Mouse (Mus musculus) cerebellum, adult 9-10 months (tissue): ENCODE results near the gene Adam21.
"Not testable (repeated sequence)": the region's sequence is repeated elsewhere in the genome, so short reads cannot be mapped to it uniquely, and the experiment has no call there.

Source experiments
- DNase-seq: peaks from one replicate; pipeline ENCODE4 v3.0.0; 2022

Adam21 gene

DNA sequence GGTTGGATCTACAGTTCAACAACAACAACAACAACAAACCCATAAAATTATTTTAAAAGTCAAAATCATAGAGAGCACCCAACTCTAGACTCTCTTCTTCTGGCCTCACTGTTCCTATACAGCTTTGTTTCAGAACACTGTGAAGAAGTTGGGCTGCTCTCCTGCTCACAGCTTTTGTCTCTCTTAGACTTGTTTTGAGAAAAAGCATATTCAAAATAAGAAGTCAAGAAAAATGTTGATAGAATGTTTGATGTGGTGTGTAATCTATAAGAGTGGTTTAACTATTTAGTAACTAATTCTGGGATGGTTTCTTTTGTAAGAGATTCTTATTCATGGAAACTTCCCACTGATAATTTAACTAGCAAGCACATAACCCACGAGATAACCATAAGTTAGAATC, at the start of gene Adam21:
TSS of gene Adam21 (minus strand) at position 101 of the 400 bp plus-strand sequence.
- no peak for DNase-seq

DNA sequence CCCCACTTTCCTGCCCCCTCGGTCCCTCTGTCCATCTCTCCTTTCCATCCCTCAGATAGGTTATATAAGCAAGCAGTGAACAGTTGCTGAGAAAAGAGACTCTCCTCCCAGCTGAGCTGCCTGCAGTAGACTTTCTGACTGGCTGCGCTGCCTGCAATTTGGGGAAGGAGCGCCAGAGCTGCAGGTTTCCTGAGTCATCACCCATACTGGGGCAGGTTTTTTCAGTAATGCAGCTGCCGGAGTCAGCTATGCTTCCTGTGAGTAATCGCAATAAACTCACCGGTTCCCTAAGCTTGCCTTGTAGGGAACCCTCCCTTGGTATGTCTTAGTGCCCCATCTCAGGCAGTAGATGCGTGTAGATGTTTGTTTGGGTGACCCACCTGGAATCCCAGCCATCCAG, 48.7 kb upstream of the Adam21 start:
- DNase-seq: no peak

DNA sequence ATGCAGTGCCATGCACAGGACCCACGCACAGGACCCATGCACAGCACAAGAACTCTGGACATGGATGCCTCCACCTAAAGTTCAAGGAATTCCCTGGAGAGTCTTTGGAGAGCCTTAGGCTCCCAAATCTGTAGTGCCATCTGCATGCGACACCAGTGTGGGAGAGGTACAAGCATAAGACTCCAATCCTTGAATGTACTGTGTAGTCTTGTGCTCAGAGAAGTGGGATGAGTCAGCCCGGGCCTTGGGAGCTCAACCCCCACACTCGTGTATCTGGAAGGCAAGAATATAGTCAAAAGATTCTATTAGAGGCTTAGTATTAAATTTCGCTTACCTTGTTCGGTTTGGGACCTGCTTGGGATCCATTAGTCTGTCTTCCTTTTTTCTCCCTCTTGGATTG, 47.5 kb upstream of the Adam21 start:
- DNase-seq: no peak

DNA sequence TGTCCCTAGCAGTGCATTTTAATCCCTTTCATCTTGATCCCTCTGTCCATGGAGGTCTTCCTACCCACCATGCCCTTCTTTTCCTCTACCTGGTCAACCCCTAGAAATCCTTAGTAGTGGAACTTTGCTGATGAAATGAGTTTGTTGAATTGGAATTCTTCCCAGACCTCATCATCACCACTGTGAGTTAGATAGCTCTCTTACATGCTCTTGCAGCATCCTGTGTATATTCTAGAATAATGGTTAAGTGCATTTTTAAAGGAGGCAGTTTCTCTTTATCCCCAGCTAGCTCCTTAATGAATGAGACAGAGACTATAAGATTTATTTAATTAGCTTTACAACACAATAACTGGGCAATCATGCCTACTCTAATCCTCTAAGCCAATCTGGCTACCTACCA, 41.2 kb upstream of the Adam21 start:
- DNase-seq: no peak

DNA sequence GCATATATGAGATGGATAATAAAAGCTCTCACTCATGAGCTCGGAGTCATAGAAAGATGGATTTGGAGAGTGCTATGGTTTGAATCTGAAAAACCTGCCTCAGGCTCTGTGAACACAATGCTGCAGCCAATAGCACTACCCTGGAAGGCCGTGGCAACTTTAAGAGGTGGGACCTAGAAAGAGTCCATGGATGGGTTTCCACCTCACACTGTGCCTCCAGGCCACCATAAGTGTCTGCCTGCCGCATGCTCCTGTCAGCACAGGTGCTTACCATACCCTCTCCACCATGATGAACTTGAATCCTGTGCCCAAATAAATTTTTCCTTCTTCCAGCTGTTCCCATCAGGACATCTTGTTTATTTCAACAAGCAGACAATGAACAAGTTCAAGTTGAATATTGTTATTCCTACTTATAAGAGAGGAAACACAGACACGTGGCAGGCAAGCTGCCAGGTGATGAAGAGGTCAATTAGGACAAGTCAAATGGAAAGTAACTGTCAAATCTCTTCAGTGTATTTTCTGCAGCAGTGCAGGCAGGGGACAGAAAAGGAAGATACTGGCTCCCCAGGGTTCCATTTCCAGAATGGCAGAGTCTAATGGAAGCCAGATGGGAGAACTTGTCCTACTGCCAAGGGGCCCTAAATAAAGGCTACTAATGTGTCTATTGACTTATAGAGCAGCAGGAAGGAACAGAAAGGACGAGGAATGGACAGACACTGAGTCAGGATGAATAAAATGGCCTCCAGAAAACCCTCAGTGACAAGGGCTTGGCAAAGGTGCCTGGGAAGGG, 36.9 kb upstream of the Adam21 start:
- DNase-seq: no peak

DNA sequence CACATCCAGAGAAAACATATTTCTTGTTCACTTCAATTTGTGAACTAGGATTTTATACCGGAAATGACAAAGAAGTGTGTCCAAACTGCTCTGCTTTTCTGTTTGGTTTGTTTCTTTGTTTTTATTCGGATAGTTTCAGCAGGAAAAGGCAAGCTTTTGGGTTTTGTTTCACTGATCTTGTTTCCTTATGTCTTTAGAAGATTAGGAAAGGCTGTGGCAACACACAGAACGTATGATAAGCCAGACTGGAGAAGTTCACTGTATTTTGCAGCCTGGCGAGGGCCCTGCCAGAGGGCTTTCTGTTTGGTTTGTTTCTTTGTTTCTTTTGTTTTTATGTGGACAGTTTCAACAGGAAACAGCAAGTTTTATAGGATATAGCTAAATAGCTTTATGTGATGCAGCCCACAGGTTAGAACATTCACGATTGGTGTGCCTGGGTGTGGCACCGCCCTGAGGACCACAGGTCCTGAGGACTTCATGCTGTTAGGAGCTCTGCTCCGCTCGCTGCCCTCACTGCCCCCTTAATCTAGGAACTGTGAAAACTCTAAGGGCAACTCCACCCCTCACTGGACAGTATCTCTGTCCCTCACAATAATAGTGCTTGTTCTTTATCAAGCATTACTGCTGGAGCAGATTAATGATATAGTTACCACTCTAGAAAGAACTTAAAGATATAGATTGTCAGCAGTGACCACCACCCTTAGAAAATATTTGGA, 28.4 kb upstream of the Adam21 start:
- DNase-seq: no peak

DNA sequence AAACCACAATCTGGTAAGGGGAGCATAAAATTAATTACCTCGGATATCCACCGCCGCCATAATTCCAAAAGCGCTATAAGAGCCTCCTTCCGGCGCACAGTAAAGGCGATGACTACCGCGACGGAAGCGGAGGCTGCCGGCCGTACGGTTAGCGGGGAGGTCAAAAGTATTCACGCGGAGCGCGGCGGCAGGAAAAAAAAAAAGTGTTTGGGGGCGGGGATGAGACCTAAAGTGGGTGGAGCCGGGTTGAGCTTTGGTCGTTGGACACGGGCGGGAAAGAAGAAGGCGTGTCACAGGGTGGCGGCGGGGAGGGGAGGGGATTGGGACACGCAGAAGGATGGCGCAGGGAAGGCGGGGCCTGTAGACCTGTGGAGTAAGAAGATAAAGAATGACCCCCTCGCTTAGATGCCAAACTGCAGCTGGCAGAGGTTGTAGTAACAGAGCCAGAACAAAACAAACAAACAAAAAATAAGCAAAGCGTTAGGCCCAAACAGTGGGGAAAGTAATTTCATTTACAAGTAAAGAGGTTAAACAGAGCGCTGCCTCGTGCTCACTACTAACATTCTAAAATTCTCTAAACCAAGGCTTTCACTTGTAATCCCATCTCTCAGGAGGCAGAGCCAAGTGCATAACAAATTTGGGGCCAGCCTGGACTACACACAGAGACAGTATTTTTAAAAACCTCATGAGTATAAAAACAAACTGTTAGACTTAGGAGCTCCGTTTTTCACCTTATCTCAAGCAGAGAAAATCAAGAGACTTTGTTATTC, 26.8 kb upstream of the Adam21 start, which contains the start of gene Med6:
TSS of gene Med6 (minus strand) at position 107 of the 770 bp plus-strand sequence.
- DNase-seq: peak; percentile 94

DNA sequence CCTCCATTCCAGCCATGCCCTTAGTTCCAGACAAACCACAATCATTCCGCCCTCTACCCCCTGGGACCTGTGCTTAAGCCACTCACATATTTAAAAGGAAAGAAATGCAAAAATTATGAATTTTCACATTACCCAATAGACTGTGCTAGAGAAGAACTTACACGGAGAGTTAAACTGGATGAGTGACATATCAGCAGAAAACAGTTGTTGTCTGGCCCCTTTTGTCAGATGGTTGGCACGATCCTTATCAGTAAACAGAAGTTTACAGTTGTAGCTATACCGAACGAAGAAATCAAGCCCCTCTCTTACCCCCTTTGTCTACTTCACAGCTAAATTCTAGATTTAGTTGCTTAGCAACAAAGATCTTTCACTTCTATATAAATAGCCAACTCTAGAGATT, 343 bp downstream of the Adam21 start:
- DNase-seq: no peak

DNA sequence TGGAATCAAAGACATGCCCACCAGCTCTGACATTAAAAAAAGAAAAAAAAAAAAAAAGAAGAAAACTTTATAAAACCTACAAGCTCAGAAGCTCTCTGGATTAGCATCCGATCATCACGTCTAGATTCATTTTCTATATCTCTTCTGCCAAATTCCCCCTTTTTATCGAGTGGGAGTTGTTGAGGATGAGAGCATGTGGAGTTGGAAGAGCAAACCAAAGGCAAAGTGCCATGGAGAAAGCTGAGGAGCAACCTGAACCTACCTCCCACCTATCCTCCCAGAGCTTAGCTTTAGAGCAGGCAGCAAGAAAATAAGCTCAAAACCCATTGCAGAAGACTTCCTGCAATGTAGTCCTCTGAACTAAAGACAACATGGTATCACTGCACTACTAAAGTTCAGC, 4.1 kb downstream of the Adam21 start:
- no peak for DNase-seq

DNA sequence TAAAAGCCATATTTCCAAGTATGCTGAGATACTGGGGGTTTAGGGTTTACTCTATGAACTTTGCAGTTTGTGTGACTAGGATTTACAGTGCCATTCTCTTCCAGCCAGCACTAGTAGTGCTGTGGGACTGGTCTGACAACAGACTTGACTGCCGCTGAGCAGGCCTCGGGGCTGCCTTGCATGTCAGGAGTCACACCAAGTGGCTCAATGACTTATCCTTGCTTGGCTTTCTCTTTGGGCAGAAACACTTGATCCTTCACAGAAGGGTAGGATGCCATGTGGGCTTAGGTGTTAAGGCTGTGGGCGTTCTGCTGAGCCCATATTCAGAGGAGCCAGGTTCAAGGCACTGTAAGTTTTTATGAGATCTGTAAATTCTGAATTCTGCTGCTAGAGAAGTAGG, 19.0 kb downstream of the Adam21 start:
- DNase-seq: no peak

DNA sequence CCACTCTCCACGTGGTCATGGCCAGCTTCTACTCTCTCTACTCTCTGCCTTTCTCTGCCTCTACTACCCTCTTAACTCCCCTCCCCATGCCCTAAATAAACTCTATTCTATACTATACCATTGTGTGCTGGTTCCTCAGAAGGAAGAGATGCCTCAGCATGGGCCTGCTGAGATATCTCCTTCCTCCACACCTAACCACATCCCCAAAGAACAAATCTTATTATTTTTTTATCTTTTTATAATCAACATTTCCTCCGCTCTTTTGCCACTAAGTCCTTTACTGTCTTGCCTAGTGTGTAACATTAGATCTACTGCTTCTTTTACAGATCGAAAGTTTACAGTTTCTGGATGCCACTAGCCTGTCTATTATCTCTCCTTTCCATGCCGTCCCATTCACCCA, 21.1 kb downstream of the Adam21 start:
- no peak for DNase-seq

DNA sequence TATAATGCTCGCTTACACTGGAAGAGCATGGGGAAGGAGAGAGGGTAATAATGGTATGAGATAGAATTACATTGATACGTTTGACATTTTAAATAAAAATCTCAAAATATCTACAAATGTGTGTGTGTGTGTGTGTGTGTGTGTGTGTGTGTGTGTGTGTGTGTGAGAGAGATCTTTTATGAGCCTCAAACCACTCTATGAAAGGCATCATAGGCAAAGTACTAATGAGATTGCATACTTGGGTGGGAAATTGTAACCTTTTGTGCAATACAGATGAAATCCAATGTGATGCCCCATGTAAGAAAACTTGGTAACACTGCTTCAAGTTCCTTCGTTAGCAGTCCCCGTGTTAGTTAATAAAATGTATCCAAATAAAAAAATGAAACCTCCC, 35.2 kb downstream of the Adam21 start:
- DNase-seq: no peak

DNA sequence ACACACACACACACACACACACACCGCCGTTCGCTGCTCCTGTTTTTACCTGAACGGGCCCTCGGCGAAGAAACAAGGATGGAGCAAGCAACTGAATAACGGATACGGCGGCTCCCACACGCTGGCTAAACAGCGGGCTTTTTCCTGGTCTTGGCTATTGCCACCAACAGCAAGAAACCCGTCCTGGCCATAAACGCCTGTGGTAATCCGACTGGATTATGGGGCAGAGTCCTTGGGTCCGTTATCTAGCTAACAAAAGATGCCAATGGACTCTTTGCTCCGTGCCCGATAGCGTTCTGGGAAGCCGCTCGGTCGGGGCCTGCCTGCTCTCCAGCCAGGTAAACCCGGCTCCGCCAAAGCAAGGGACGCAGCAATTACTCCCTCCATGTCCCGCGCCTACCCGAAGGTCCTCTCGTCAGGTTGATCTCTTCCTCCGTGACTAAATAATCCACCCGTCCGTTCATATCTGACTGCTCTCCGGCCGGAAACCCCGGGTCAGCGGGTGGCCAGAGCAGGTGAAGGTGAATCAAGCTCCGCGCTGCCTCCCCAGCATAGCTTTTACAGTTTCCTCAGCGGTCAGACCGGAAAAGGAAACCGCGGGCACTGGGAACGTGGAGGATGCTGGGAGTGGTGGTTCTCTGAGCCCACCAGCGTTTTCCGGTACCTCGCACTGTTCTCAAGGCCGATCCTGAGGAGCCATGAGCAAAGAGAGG, 35.8 kb downstream of the Adam21 start, which contains the start of the genes Gm20498 and Synj2bp:
TSS of gene Gm20498 (minus strand) at position 590 of the 713 bp plus-strand sequence.
TSS of gene Synj2bp (minus strand) at position 596 of the 713 bp plus-strand sequence.
- DNase-seq: peak; percentile 86

DNA sequence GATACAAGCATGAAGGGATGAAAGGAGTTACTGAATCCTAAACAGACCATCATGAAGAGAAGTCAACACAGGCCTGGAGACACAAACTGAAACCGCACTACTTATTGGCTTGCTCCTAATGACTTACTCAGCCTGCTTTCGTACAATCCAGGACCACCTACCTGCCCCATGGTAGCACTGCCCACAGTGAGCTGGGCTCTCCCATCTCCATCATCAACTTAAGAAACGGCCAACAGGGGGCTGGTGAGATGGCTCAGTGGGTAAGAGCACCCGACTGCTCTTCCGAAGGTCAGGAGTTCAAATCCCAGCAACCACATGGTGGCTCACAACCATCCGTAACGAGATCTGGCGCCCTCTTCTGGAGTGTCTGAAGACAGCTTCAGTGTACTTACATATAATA, 37.7 kb downstream of the Adam21 start:
- not testable (repeated sequence) for DNase-seq
